Mouse (Mus musculus): ENCODE measurements around the gene Mex3d. TPM values are rescaled to one million over a fixed set of nuclear protein-coding genes. Genes with fewer than 3 reads are reported as not detected.

Mex3d gene
- polyA plus RNA-seq, 1 experiment = 20.6 TPM

GRCm38 (mm10) chr10:80356737-80357136 is 30.7 kb downstream of the Mex3d start:
- peaks cover 19% of the 10 kb centered on the region for H3K27me3 ChIP-seq (ENCODE audit: control insufficient read depth, insufficient read depth, low read length)
- H3K36me3 ChIP-seq (ENCODE audit: control insufficient read depth, insufficient read depth, low read length) = no peaks in the 10 kb centered on the region
- no peak overlapping the region for H3K27ac ChIP-seq (ENCODE audit: insufficient read depth, low read depth, low read length)
- peaks cover 17% of the 10 kb centered on the region for H3K4me1 ChIP-seq (ENCODE audit: control insufficient read depth, insufficient read depth, insufficient read length, low read length)
- peak overlapping the region; percentile 12; the same call in 1 of the 2 replicates for H3K4me3 ChIP-seq (ENCODE audit: low read depth, low read length)
- TF ChIP-seq CTCF (IDR thresholded peaks at IDR 0.05; ENCODE audit: extremely low read depth, insufficient read length, insufficient replicate concordance, low read depth, low read length) = no peak
- no peak for TF ChIP-seq POLR2A (IDR thresholded peaks at IDR 0.05; ENCODE audit: low read depth, low read length)
- WGBS = 2% methylated on average over 34 of the region's 34 CpGs

GRCm38 (mm10) chr10:80356001-80356682 is 31.3 kb downstream of the Mex3d start, which contains the start of gene Plk5:
TSS of gene Plk5 (plus strand) at chr10:80356459.
- 2% methylated on average over 53 of the region's 53 CpGs for WGBS
- TF ChIP-seq POLR2A (IDR thresholded peaks at IDR 0.05; ENCODE audit: low read depth, low read length) (no peak), CTCF (IDR thresholded peaks at IDR 0.05; ENCODE audit: extremely low read depth, insufficient read length, insufficient replicate concordance, low read depth, low read length) (no peak)
- Histone ChIP-seq H3K36me3 (ENCODE audit: control insufficient read depth, insufficient read depth, low read length) (no peaks in the 10 kb centered on the region), H3K27ac (ENCODE audit: insufficient read depth, low read depth, low read length) (no peak within 1 kb of the TSS), H3K4me1 (ENCODE audit: control insufficient read depth, insufficient read depth, insufficient read length, low read length) (peaks cover 21% of the 10 kb centered on the region), H3K27me3 (ENCODE audit: control insufficient read depth, insufficient read depth, low read length) (peaks cover 19% of the 10 kb centered on the region), H3K4me3 (ENCODE audit: low read depth, low read length) (peak within 1 kb of the TSS; percentile 12; the same call in 1 of the 2 replicates)

- H3K4me1 ChIP-seq (ENCODE audit: control insufficient read depth, insufficient read depth, insufficient read length, low read length) = peaks cover 27% of the 10 kb centered on the region
- no peak overlapping the region for H3K4me3 ChIP-seq (ENCODE audit: low read depth, low read length)
- no peak for TF ChIP-seq CTCF (IDR thresholded peaks at IDR 0.05; ENCODE audit: extremely low read depth, insufficient read length, insufficient replicate concordance, low read depth, low read length)
- TF ChIP-seq POLR2A (IDR thresholded peaks at IDR 0.05; ENCODE audit: low read depth, low read length) = no peak
- 25% methylated on average over 9 of the region's 9 CpGs for WGBS
- no peak overlapping the region for H3K27ac ChIP-seq (ENCODE audit: insufficient read depth, low read depth, low read length)
- peaks cover 19% of the 10 kb centered on the region for H3K27me3 ChIP-seq (ENCODE audit: control insufficient read depth, insufficient read depth, low read length)
- H3K36me3 ChIP-seq (ENCODE audit: control insufficient read depth, insufficient read depth, low read length) = no peaks in the 10 kb centered on the region
Measured at GRCm38 (mm10) chr10:80355431-80355830, 32.0 kb downstream of the Mex3d start.

DNA sequence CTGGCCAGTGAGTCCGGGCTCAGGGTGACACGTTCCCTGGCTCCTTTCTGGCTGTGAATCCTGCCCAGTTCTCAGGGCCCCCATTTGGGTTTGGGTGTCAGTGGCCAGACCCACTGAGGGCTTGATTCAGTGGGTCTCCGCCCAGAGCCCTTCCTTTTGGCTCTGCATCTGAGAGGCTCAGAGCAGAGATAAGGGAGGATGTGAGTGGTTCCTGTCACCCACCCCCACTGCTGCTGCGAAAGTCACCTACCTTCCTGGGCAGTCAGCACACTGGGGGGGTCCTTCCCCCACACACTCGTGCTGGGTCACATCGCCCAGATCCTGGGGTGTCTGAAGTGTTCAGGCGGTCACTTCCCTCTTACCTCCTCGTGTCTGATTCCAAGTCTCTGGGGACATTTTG is 34.7 kb downstream of the Mex3d start:
- no peaks in the 10 kb centered on the region for H3K36me3 ChIP-seq (ENCODE audit: control insufficient read depth, insufficient read depth, low read length)
- 71% methylated on average over 8 of the region's 8 CpGs for WGBS
- peaks cover 19% of the 10 kb centered on the region for H3K27me3 ChIP-seq (ENCODE audit: control insufficient read depth, insufficient read depth, low read length)
- no peak for TF ChIP-seq POLR2A (IDR thresholded peaks at IDR 0.05; ENCODE audit: low read depth, low read length)
- TF ChIP-seq CTCF (IDR thresholded peaks at IDR 0.05; ENCODE audit: extremely low read depth, insufficient read length, insufficient replicate concordance, low read depth, low read length) = no peak
- H3K27ac ChIP-seq (ENCODE audit: insufficient read depth, low read depth, low read length) = no peak overlapping the region
- H3K4me1 ChIP-seq (ENCODE audit: control insufficient read depth, insufficient read depth, insufficient read length, low read length) = peaks cover 26% of the 10 kb centered on the region
- H3K4me3 ChIP-seq (ENCODE audit: low read depth, low read length) = no peak overlapping the region

- 15% methylated on average over 11 of the region's 11 CpGs for WGBS
- H3K27ac ChIP-seq (ENCODE audit: insufficient read depth, low read depth, low read length) = peak overlapping the region; percentile 56; the same call in 1 of the 2 replicates
- H3K27me3 ChIP-seq (ENCODE audit: control insufficient read depth, insufficient read depth, low read length) = peaks cover 18% of the 10 kb centered on the region
- no peak overlapping the region for H3K4me3 ChIP-seq (ENCODE audit: low read depth, low read length)
- H3K36me3 ChIP-seq (ENCODE audit: control insufficient read depth, insufficient read depth, low read length) = no peaks in the 10 kb centered on the region
- peaks cover 27% of the 10 kb centered on the region for H3K4me1 ChIP-seq (ENCODE audit: control insufficient read depth, insufficient read depth, insufficient read length, low read length)
- TF ChIP-seq CTCF (IDR thresholded peaks at IDR 0.05; ENCODE audit: extremely low read depth, insufficient read length, insufficient replicate concordance, low read depth, low read length) (no peak), POLR2A (IDR thresholded peaks at IDR 0.05; ENCODE audit: low read depth, low read length) (no peak)
Measured at GRCm38 (mm10) chr10:80351896-80352295, 35.6 kb downstream of the Mex3d start.

DNA sequence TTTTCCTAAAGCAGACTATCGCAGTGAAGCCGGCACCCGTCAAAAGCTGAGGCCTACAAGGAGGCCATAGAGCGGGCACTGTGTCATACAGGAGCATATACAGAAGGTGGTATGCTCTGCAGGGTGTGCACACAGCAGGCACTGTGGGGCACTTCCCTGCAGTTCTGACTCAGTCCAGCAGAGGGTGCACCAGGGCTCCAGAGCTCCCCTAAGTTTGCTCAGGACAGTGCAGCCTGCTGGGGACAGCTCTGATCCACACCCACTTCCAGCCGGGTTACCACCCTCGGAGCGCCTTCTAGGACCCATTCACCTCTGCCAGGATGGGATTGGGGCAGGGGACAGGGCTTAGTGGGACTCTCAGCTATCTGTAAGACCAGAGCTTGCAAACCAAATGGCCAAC is 37.2 kb downstream of the Mex3d start:
- H3K4me1 ChIP-seq (ENCODE audit: control insufficient read depth, insufficient read depth, insufficient read length, low read length) = peaks cover 27% of the 10 kb centered on the region
- H3K27me3 ChIP-seq (ENCODE audit: control insufficient read depth, insufficient read depth, low read length) = peaks cover 2% of the 10 kb centered on the region; the same call in 1 of the 2 replicates

DNA sequence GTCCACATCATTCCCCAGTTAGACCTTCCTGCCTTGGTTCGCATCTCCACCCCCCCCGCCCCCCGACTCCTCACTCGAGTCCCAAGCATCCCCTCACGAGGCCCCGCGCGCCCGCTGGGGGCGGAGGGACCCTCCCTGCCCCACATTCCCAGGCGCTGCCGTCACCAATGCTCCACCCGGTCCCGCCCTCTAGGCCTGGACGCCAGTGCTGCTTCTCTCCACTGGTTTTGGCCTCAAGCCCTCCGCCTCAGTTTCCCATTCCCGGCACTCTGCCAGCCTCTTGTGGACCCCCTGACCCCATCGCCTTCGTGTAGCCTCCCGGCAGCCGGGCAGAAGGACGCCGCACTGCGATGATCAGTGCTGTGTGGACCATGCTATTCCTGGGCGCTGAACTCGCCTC is 38.5 kb downstream of the Mex3d start:
- Histone ChIP-seq H3K27ac (ENCODE audit: insufficient read depth, low read depth, low read length) (no peak overlapping the region), H3K4me1 (ENCODE audit: control insufficient read depth, insufficient read depth, insufficient read length, low read length) (peaks cover 35% of the 10 kb centered on the region), H3K27me3 (ENCODE audit: control insufficient read depth, insufficient read depth, low read length) (no peaks in the 10 kb centered on the region), H3K36me3 (ENCODE audit: control insufficient read depth, insufficient read depth, low read length) (no peaks in the 10 kb centered on the region), H3K4me3 (ENCODE audit: low read depth, low read length) (no peak overlapping the region)
- no peak for TF ChIP-seq CTCF (IDR thresholded peaks at IDR 0.05; ENCODE audit: extremely low read depth, insufficient read length, insufficient replicate concordance, low read depth, low read length)
- no peak for TF ChIP-seq POLR2A (IDR thresholded peaks at IDR 0.05; ENCODE audit: low read depth, low read length)
- WGBS = 34% methylated on average over 26 of the region's 26 CpGs

More for the DNA sequence above, 37.2 kb downstream of the Mex3d start:
- Histone ChIP-seq H3K36me3 (ENCODE audit: control insufficient read depth, insufficient read depth, low read length) (no peaks in the 10 kb centered on the region), H3K4me3 (ENCODE audit: low read depth, low read length) (no peak overlapping the region), H3K27ac (ENCODE audit: insufficient read depth, low read depth, low read length) (no peak overlapping the region)
- 1% methylated on average over 7 of the region's 7 CpGs for WGBS
- TF ChIP-seq CTCF (IDR thresholded peaks at IDR 0.05; ENCODE audit: extremely low read depth, insufficient read length, insufficient replicate concordance, low read depth, low read length) (peak; percentile 93), POLR2A (IDR thresholded peaks at IDR 0.05; ENCODE audit: low read depth, low read length) (no peak)
